ENCODE assay signal across 7 mouse cellular contexts in the genomic region with DNA sequence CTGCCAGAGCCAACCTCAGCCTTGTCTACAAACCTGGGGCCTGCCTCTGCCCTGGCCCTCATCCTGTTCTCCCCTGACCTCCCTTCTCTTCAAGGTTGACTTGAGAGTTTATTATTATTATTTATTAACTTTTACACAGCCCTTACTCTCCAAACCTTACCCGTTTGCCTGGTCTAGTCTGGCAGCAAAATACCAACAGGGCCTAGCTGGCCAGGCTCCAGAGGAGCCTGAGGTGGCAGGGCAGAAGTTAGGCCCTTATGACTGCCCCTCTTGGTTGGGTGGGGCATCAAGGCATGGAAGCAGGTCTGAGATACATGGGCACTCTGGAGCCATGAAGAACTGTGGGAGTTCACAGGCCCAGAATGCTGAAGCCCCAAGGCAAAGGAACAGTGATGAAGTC. TPM values are rescaled to one million over a fixed set of nuclear protein-coding genes. Genes with fewer than 3 reads are reported as not detected.
DNase-seq lines count a peak whose midpoint lies in the region; ATAC-seq and TF ChIP-seq lines count a peak whose summit lies in the region.

No protein-coding gene starts in this region.

- ATAC-seq in neural tube, embryonic 11.5 days (ENCODE audit: insufficient read depth, low FRiP score, low TSS enrichment), result no peak
- ATAC-seq in hindbrain, embryonic 15.5 days (ENCODE audit: low FRiP score, low read depth), result no peak
- no peak for ATAC-seq in liver, embryonic 15.5 days (ENCODE audit: insufficient read depth)
- ATAC-seq in stomach, postnatal 0 days (ENCODE audit: low FRiP score, low TSS enrichment), result no peak

- H3K4me1 ChIP-seq in neural tube, embryonic 11.5 days (ENCODE audit: control insufficient read depth, insufficient read depth, low read length), result peaks cover 50% of the 10 kb centered on the region
- peaks cover 81% of the 10 kb centered on the region for H3K4me1 ChIP-seq in hindbrain, embryonic 15.5 days (replicated peaks)
- H3K4me1 ChIP-seq in liver, embryonic 15.5 days (replicated peaks), result peaks cover 91% of the 10 kb centered on the region
- H3K4me1 ChIP-seq in stomach, postnatal 0 days (replicated peaks; ENCODE audit: control insufficient read depth, insufficient read depth), result peaks cover 37% of the 10 kb centered on the region

- H3K4me2 ChIP-seq in neural tube, embryonic 11.5 days (ENCODE audit: low read depth), result no peak overlapping the region; the same call in 1 of the 2 replicates
- peak overlapping the region; percentile 90 for H3K4me2 ChIP-seq in hindbrain, embryonic 15.5 days
- no peak overlapping the region for H3K4me2 ChIP-seq in liver, embryonic 15.5 days
- no peak overlapping the region for H3K4me2 ChIP-seq in stomach, postnatal 0 days (replicated peaks; ENCODE audit: low read depth)

- 72% methylated on average over 1 of the region's 1 CpGs for WGBS in neural tube, embryonic 11.5 days
- WGBS in hindbrain, embryonic 15.5 days, result 43% methylated on average over 1 of the region's 1 CpGs
- WGBS in liver, embryonic 15.5 days (ENCODE audit: insufficient replicate concordance), result 62% methylated on average over 1 of the region's 1 CpGs
- WGBS in stomach, postnatal 0 days, result 38% methylated on average over 1 of the region's 1 CpGs

- H3K27me3 ChIP-seq in neural tube, embryonic 11.5 days (ENCODE audit: control insufficient read depth, insufficient read depth, low read length), result no peaks in the 10 kb centered on the region
- no peaks in the 10 kb centered on the region for H3K27me3 ChIP-seq in hindbrain, embryonic 15.5 days
- H3K27me3 ChIP-seq in liver, embryonic 15.5 days, result no peaks in the 10 kb centered on the region
- H3K27me3 ChIP-seq in stomach, postnatal 0 days (ENCODE audit: control insufficient read depth, insufficient read depth, low read length), result no peaks in the 10 kb centered on the region

- peak overlapping the region; percentile 55; the same call in 1 of the 2 replicates for H3K9ac ChIP-seq in neural tube, embryonic 11.5 days (ENCODE audit: low read length)
- 0 out of 2 replicates have a peak overlapping the region, but pooled peaks have one; percentile 1 for H3K9ac ChIP-seq in hindbrain, embryonic 15.5 days
- peak overlapping the region; percentile 10; the same call in 1 of the 2 replicates for H3K9ac ChIP-seq in liver, embryonic 15.5 days
- H3K9ac ChIP-seq in stomach, postnatal 0 days (ENCODE audit: low read length), result peak overlapping the region; percentile 14; the same call in 1 of the 2 replicates

- no peak for TF ChIP-seq EP300 in stomach, postnatal 0 days (optimal IDR thresholded peaks at IDR 0.05)

- H3K36me3 ChIP-seq in neural tube, embryonic 11.5 days (ENCODE audit: control insufficient read depth, insufficient read depth, low read length), result peaks cover 10% of the 10 kb centered on the region; the same call in 1 of the 2 replicates
- peaks cover 25% of the 10 kb centered on the region for H3K36me3 ChIP-seq in hindbrain, embryonic 15.5 days
- peaks cover 74% of the 10 kb centered on the region for H3K36me3 ChIP-seq in liver, embryonic 15.5 days (replicated peaks)
- peaks cover 17% of the 10 kb centered on the region for H3K36me3 ChIP-seq in stomach, postnatal 0 days (ENCODE audit: control insufficient read depth, insufficient read depth, low read length)

- H3K4me3 ChIP-seq in neural tube, embryonic 11.5 days (ENCODE audit: low read depth, low read length), result no peak overlapping the region
- no peak overlapping the region for H3K4me3 ChIP-seq in hindbrain, embryonic 15.5 days
- no peak overlapping the region for H3K4me3 ChIP-seq in liver, embryonic 15.5 days (replicated peaks)
- no peak overlapping the region for H3K4me3 ChIP-seq in stomach, postnatal 0 days (ENCODE audit: low read depth, low read length)

- no peak for TF ChIP-seq CTCF in stomach, postnatal 0 days (IDR thresholded peaks at IDR 0.05; ENCODE audit: low read depth)

- no peaks in the 10 kb centered on the region for H3K9me3 ChIP-seq in neural tube, embryonic 11.5 days (ENCODE audit: control insufficient read depth, low read length)
- no peaks in the 10 kb centered on the region for H3K9me3 ChIP-seq in hindbrain, embryonic 15.5 days
- no peaks in the 10 kb centered on the region for H3K9me3 ChIP-seq in liver, embryonic 15.5 days (replicated peaks)
- H3K9me3 ChIP-seq in stomach, postnatal 0 days (ENCODE audit: control insufficient read depth, low read length), result no peaks in the 10 kb centered on the region

- DNase-seq in neural tube, embryonic 11.5 days (ENCODE audit: low spot score), result no peak
- DNase-seq in neural tube, embryonic 10.5 days (ENCODE audit: extremely low spot score, low spot score), result no peak
- peak; percentile 23 for DNase-seq in stomach, postnatal 0 days (ENCODE audit: low spot score)
- DNase-seq in frontal cortex, adult 2 months (ENCODE audit: extremely low spot score in 1 of 2, low spot score in 1 of 2), result no peak
- DNase-seq in B cell, adult 2 months, result no peak

- H3K27ac ChIP-seq in neural tube, embryonic 11.5 days (ENCODE audit: low read depth, low read length), result no peak overlapping the region
- peak overlapping the region; percentile 100 for H3K27ac ChIP-seq in hindbrain, embryonic 15.5 days (replicated peaks)
- H3K27ac ChIP-seq in liver, embryonic 15.5 days (replicated peaks), result peak overlapping the region; percentile 43; the same call in 1 of the 2 replicates
- peak overlapping the region; percentile 100 for H3K27ac ChIP-seq in stomach, postnatal 0 days (replicated peaks)

RNA-seq across cellular contexts. Expression of a gene that starts 6.3 kb away (rescaled TPM):
- 26.6 and 28.7 TPM in 2 replicates for polyA plus RNA-seq in neural tube, embryonic 11.5 days (2014; fragmentation: Nextera tagmentation; extraction: Ambion mirVana)
- polyA plus RNA-seq in hindbrain, embryonic 15.5 days (2015; fragmentation: Nextera tagmentation; extraction: Ambion mirVana), result 27.8 and 31.9 TPM in 2 replicates
- polyA plus RNA-seq in liver, embryonic 15.5 days (2015; fragmentation: Nextera tagmentation; extraction: Ambion mirVana), result 8.8 and 10.9 TPM in 2 replicates
- polyA plus RNA-seq in stomach, postnatal 0 days (2015; fragmentation: Nextera tagmentation; extraction: Ambion mirVana), result 15.1 and 16.4 TPM in 2 replicates
- polyA plus RNA-seq in frontal cortex, adult 2 months (2012; rRNA removed), result 58.6 and 60.6 TPM in 2 replicates

Comparison
In these comparisons a context has a peak if more than half of its experiments do, and no peak if none do; other contexts are left out.
1. H3K9ac ChIP-seq: peak in every context shown above with its lines; median percentile 55 in neural tube, embryonic 11.5 days; 14 in stomach, postnatal 0 days; 10 in liver, embryonic 15.5 days; 1 in hindbrain, embryonic 15.5 days.